ENCODE assay signal across 8 mouse cellular contexts in the genomic region with DNA sequence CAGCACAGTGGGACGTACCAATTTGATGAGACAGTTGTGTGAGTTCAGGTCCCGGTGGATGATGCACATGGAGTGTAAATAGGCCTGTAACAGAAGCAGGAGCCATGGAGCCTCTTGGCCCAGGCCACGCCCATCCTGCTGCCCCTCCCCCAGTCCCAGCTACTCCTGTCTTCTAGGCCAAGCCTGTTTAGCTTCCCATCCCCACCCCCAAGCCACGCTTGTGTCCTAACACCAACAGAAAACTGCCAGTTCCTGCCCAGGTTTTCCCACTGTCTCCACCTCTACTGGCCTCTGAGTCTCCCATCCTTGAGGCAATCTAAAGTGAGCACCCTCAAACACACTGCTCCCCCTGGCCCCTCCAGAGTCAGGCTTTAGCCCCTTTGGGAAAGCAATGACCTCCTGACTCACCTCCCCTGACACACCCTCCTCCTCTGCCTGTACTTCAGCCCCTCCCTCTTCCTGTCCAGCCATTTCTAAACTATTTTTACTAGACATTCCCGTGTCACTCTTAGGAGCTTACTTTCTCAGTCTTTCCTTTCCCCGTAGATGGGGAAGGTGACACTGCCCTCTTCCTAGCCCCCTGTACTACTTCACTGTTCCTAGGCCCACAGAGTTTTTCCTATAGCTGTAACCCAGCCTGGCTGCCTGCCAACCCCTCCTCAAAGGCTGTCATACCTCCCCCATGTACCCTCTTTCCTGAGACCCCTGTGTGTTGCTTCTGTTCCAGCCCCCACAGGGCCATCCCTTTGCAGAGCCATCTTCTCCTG. TPM values are rescaled to one million over a fixed set of nuclear protein-coding genes. Genes with fewer than 3 reads are reported as not detected.
DNase-seq lines count a peak whose midpoint lies in the region; ATAC-seq and TF ChIP-seq lines count a peak whose summit lies in the region.

No protein-coding gene starts in this region.

- H3K27ac ChIP-seq in kidney, embryonic 15.5 days = peak overlapping the region; percentile 56
- no peak overlapping the region for H3K27ac ChIP-seq in left cerebral cortex, adult 2 months

- peaks cover 27% of the 10 kb centered on the region for H3K4me1 ChIP-seq in kidney, embryonic 15.5 days

- H3K9me3 ChIP-seq in kidney, embryonic 15.5 days (replicated peaks) = no peaks in the 10 kb centered on the region

- no peaks in the 10 kb centered on the region for H3K27me3 ChIP-seq in kidney, embryonic 15.5 days

- H3K36me3 ChIP-seq in kidney, embryonic 15.5 days = peaks cover 62% of the 10 kb centered on the region

- DNase-seq in cerebellum, postnatal 25 days = peak; percentile 34 to 65
- DNase-seq in urinary bladder, postnatal 14 days (ENCODE audit: low spot score) = peak; percentile 71
- DNase-seq in urinary bladder, adult 2 months (ENCODE audit: low spot score) = no peak
- DNase-seq in T-cell, adult 2 months (ENCODE audit: low spot score) = no peak
- no peak for DNase-seq in left cerebral cortex, adult 2 months (ENCODE audit: extremely low spot score in 1 of 2, low spot score in 2 of 2)

- H3K4me3 ChIP-seq in kidney, embryonic 15.5 days (replicated peaks) = no peak overlapping the region
- no peak overlapping the region for H3K4me3 ChIP-seq in left cerebral cortex, adult 2 months

- TF ChIP-seq CTCF in left cerebral cortex, adult 2 months (IDR thresholded peaks at IDR 0.05) = no peak

- 26% methylated on average over 6 of the region's 6 CpGs for WGBS in kidney, embryonic 15.5 days

- intact Hi-C loops in left cerebral cortex, adult 2 months (cut with DNase I) = loop anchor here (5.0 kb wide), 1 partner anchor 59 kb away; a partner anchor contains a TSS

- ATAC-seq in cerebellum, adult (ENCODE audit: insufficient number of reproducible peaks, low FRiP score, low TSS enrichment) = no peak
- ATAC-seq in kidney, embryonic 15.5 days (replicated peaks; ENCODE audit: low FRiP score) = peak; percentile 17; the same call in 1 of the 2 replicates
- ATAC-seq in megakaryocyte-erythroid progenitor cell, adult 5-6 weeks (replicated peaks; ENCODE audit: low FRiP score, low TSS enrichment, poor library complexity, severe bottlenecking) = 0 out of 2 replicates have a peak, but pooled peaks have one; percentile 10

- H3K9ac ChIP-seq in kidney, embryonic 15.5 days = no peak overlapping the region

- H3K4me2 ChIP-seq in kidney, embryonic 15.5 days = no peak overlapping the region

RNA-seq across cellular contexts. Expression of a gene that starts 18.6 kb away (rescaled TPM):
- 37.8 and 51.7 TPM in 2 replicates for polyA plus RNA-seq in urinary bladder, adult 2 months (2012; rRNA removed)
- polyA plus RNA-seq in kidney, embryonic 15.5 days (2015; fragmentation: Nextera tagmentation; extraction: Ambion mirVana) = 11.4 and 13.2 TPM in 2 replicates
- 8.3 and 20.5 TPM in 2 replicates for total RNA-seq in megakaryocyte-erythroid progenitor cell, adult 5-6 weeks (2014; fragmentation: Nextera tagmentation)
- 17.5 and 28.1 TPM in 2 replicates for total RNA-seq in megakaryocyte-erythroid progenitor cell, adult 5-6 weeks (2017)
- 10 to 100 TPM; 28.1 to 31.5 TPM for total RNA-seq in left cerebral cortex, adult 2 months (2021)

Comparison
In these comparisons a context has a peak if more than half of its experiments do, and no peak if none do; other contexts are left out.
1. DNase-seq: peak in cerebellum, postnatal 25 days (2 of 2) and urinary bladder, postnatal 14 days (single experiment); none in urinary bladder, adult 2 months (single experiment), T-cell, adult 2 months (single experiment) and left cerebral cortex, adult 2 months (0 of 2).